Mouse (Mus musculus) kidney, adult 2 months (tissue): ENCODE results near the gene Ptar1.

Source experiments
- CTCF ChIP-seq: fragments of 200-500 bp; conservative IDR thresholded peaks from 2 replicates; pipeline ENCODE4 v1.5.1; 2011; ENCODE audit warnings: low read depth, mild to moderate bottlenecking, control low read depth, low read length, moderate library complexity, mixed read lengths; ENCODE audit not compliant: insufficient read depth, insufficient read length
- POLR2A ChIP-seq: fragments of 200-500 bp; IDR thresholded peaks from one replicate; pipeline ENCODE4 v1.6.1; 2011; ENCODE audit warnings: low read depth, low read length, control low read depth

DNA sequence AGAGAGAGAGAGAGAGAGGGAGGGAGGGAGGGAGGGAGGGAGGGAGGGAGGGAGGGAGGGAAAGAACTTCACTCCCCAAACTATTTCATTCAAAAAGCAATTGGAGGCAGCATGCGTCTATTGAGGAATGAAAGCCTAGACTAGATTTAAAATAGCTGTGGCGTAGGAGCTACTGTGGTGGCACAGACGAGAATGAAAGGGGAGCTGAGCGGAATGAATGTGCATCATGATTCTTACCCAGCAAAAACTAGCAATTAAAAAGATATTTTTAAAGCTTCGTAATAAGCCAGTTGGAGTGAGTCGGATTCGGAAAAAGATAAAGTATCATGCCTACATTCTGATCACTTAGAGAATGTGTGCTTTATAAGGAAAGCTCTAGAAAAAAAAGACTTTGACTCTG lies 41.9 kb upstream of the Ptar1 start:
- TF ChIP-seq POLR2A: no peak
- no peak for TF ChIP-seq CTCF
